9 mouse cellular contexts compared by ENCODE assay signal in the genomic region with DNA sequence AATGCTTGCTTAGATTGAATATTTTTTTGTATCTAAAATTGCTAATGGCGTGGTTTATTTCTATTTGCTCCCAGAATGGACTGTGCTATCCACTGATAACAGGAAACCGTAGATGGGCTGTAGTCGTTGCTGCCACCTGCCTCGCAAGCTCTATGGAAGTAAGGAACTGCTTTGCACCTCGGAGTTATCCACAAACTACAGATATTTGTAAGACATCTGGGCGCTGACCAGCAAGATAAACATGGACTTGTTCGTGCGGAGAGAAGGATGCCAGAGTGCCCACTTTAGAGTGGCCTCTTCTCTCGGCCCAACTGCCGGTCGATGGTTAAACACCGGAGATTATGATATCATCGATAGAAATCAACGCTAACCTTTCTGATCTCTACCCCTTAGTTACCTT. TPM values are rescaled to one million over a fixed set of nuclear protein-coding genes. Genes with fewer than 3 reads are reported as not detected.
DNase-seq lines count a peak whose midpoint lies in the region; ATAC-seq and TF ChIP-seq lines count a peak whose summit lies in the region.
"Had no signal": no experiment of that assay in that cellular context is flagged by ENCODE, and none has a peak within 500 bp of the region (broad histone marks: within the 10 kb centered on the region; RNA-seq: fewer than 3 reads in every experiment).

No protein-coding gene starts in this region.

- no peaks in the 10 kb centered on the region for H3K36me3 ChIP-seq in heart, embryonic 14.5 days (ENCODE audit: control insufficient read depth, insufficient read depth, low read length)
- H3K36me3 ChIP-seq in hindbrain, embryonic 11.5 days (ENCODE audit: control insufficient read depth, insufficient read depth, low read length), result no peaks in the 10 kb centered on the region
- H3K36me3 ChIP-seq in midbrain, embryonic 11.5 days (ENCODE audit: control insufficient read depth, insufficient read depth, low read length), result no peaks in the 10 kb centered on the region
- no peaks in the 10 kb centered on the region for H3K36me3 ChIP-seq in thymus, adult 2 months (ENCODE audit: control insufficient read depth, insufficient read depth, low read length)
- H3K36me3 ChIP-seq: G1E had no signal

- peak overlapping the region; percentile 81 for H3K4me2 ChIP-seq in heart, embryonic 14.5 days (ENCODE audit: low read length)
- peak overlapping the region; percentile 68 for H3K4me2 ChIP-seq in hindbrain, embryonic 11.5 days (replicated peaks; ENCODE audit: low read depth, low read length)
- H3K4me2 ChIP-seq in midbrain, embryonic 11.5 days, result peak overlapping the region; percentile 76

- no peak for DNase-seq in heart, postnatal 25 days (ENCODE audit: low spot score)
- DNase-seq in hindbrain, embryonic 11.5 days (ENCODE audit: low spot score), result no peak
- no peak for DNase-seq in midbrain, embryonic 11.5 days (ENCODE audit: low spot score, missing footprints)
- no peak for DNase-seq in thymus, adult 2 months
- DNase-seq in left cerebral cortex, postnatal 4 days, result no peak
- DNase-seq in frontal cortex, postnatal 25 days (ENCODE audit: low spot score in 2 of 2), result no peak

- intact Hi-C loops in heart, postnatal 25 days (cut with DNase I), result loop anchor here (5.0 kb wide), 1 partner anchor 64 kb away; no protein-coding TSS in a partner anchor
- intact Hi-C loops in left cerebral cortex, postnatal 4 days (cut with DNase I), result loop anchor here (5.0 kb wide), 1 partner anchor 521 kb away; no protein-coding TSS in a partner anchor

- no peaks in the 10 kb centered on the region for H3K9me3 ChIP-seq in heart, embryonic 14.5 days (ENCODE audit: control insufficient read depth, low read length)
- no peaks in the 10 kb centered on the region for H3K9me3 ChIP-seq in hindbrain, embryonic 11.5 days (ENCODE audit: control insufficient read depth, low read length)
- no peaks in the 10 kb centered on the region for H3K9me3 ChIP-seq in midbrain, embryonic 11.5 days (ENCODE audit: control insufficient read depth, low read length)

- H3K4me1 ChIP-seq in heart, embryonic 14.5 days (ENCODE audit: control insufficient read depth in 2 of 2, insufficient read depth in 2 of 2, low read length in 2 of 2), result no peaks in the 10 kb centered on the region; a peak in 1 of 4 replicates
- H3K4me1 ChIP-seq in brown adipose tissue, adult 24 weeks (ENCODE audit: control insufficient read depth, insufficient read depth, insufficient read length, low read length), result no peaks in the 10 kb centered on the region
- H3K4me1 ChIP-seq in hindbrain, embryonic 11.5 days (replicated peaks; ENCODE audit: control insufficient read depth, insufficient read depth, low read length), result peaks cover 8% of the 10 kb centered on the region
- peaks cover 10% of the 10 kb centered on the region; the same call in 1 of the 2 replicates for H3K4me1 ChIP-seq in midbrain, embryonic 11.5 days (ENCODE audit: control insufficient read depth, insufficient read depth, low read length)
- H3K4me1 ChIP-seq in thymus, adult 2 months (replicated peaks; ENCODE audit: control insufficient read depth, insufficient read depth, low read length), result no peaks in the 10 kb centered on the region

- ATAC-seq in heart, embryonic 14.5 days (ENCODE audit: insufficient number of reproducible peaks, insufficient read depth, low FRiP score, low read depth), result no peak
- peak; percentile 20; the same call in 1 of the 2 replicates for ATAC-seq in hindbrain, embryonic 11.5 days (ENCODE audit: low FRiP score)
- peak; percentile 22; the same call in 1 of the 2 replicates for ATAC-seq in midbrain, embryonic 11.5 days (ENCODE audit: low FRiP score)

- no peak for TF ChIP-seq CTCF in thymus, adult 2 months (IDR thresholded peaks at IDR 0.05; ENCODE audit: borderline replicate concordance, control insufficient read depth, extremely low read depth, insufficient read depth, low read length, poor library complexity)

- no peak overlapping the region for H3K9ac ChIP-seq in heart, embryonic 14.5 days (ENCODE audit: low read length)
- no peak overlapping the region for H3K9ac ChIP-seq in hindbrain, embryonic 11.5 days (ENCODE audit: low read depth, low read length)
- no peak overlapping the region for H3K9ac ChIP-seq in midbrain, embryonic 11.5 days (ENCODE audit: low read length)

- TF ChIP-seq POLR2A in thymus, adult 2 months (IDR thresholded peaks at IDR 0.05; ENCODE audit: control insufficient read depth, extremely low read depth, insufficient read depth, low read length, poor library complexity), result no peak

- H3K27ac ChIP-seq in heart, embryonic 14.5 days (replicated peaks in 1 of 2; ENCODE audit: control insufficient read depth in 1 of 2, insufficient read depth in 1 of 2, low read depth in 2 of 2, low read length in 2 of 2), result no peak overlapping the region
- H3K27ac ChIP-seq in brown adipose tissue, adult 24 weeks (replicated peaks; ENCODE audit: low read depth, low read length), result peak overlapping the region; percentile 30; the same call in 1 of the 2 replicates
- H3K27ac ChIP-seq in hindbrain, embryonic 11.5 days (ENCODE audit: low read depth, low read length), result no peak overlapping the region
- no peak overlapping the region for H3K27ac ChIP-seq in midbrain, embryonic 11.5 days (ENCODE audit: low read depth, low read length)
- H3K27ac ChIP-seq in thymus, adult 2 months (ENCODE audit: control insufficient read depth, insufficient read depth, low read length), result no peak overlapping the region

- under 1% methylated on average over 14 of the region's 14 CpGs for WGBS in heart, embryonic 14.5 days
- WGBS in hindbrain, embryonic 11.5 days, result under 1% methylated on average over 14 of the region's 14 CpGs
- under 1% methylated on average over 14 of the region's 14 CpGs for WGBS in midbrain, embryonic 11.5 days
- WGBS in thymus, adult 2 months, result 4% methylated on average over 14 of the region's 14 CpGs

- H3K4me3 ChIP-seq in heart, embryonic 14.5 days (ENCODE audit: control insufficient read depth in 1 of 2, insufficient read depth in 1 of 2, low read depth in 1 of 2, low read length in 2 of 2), result peak overlapping the region; percentile 52 to 53
- H3K4me3 ChIP-seq in brown adipose tissue, adult 24 weeks (ENCODE audit: insufficient read depth, low read depth, low read length), result peak overlapping the region; percentile 53
- H3K4me3 ChIP-seq in hindbrain, embryonic 11.5 days (ENCODE audit: low read depth, low read length), result peak overlapping the region; percentile 19; the same call in 1 of the 2 replicates
- H3K4me3 ChIP-seq in midbrain, embryonic 11.5 days (ENCODE audit: low read depth, low read length), result peak overlapping the region; percentile 37
- no peak overlapping the region for H3K4me3 ChIP-seq in thymus, adult 2 months (ENCODE audit: control insufficient read depth, insufficient read depth, low read length)

- H3K27me3 ChIP-seq in heart, embryonic 14.5 days (ENCODE audit: control insufficient read depth, insufficient read depth, low read length), result peaks cover 100% of the 10 kb centered on the region
- peaks cover 87% of the 10 kb centered on the region for H3K27me3 ChIP-seq in hindbrain, embryonic 11.5 days (ENCODE audit: control insufficient read depth, insufficient read depth, low read length)
- H3K27me3 ChIP-seq in midbrain, embryonic 11.5 days (ENCODE audit: control insufficient read depth, insufficient read depth, low read length), result peaks cover 96% of the 10 kb centered on the region
- H3K27me3 ChIP-seq in thymus, adult 2 months (ENCODE audit: control insufficient read depth, insufficient read depth, low read length), result peaks cover 17% of the 10 kb centered on the region

RNA-seq across cellular contexts. Expression of a gene that starts 0.5 kb away (rescaled TPM):
- 0.13 and 0.59 TPM in 2 replicates for polyA plus RNA-seq in heart, embryonic 14.5 days (2014; fragmentation: Nextera tagmentation; extraction: Ambion mirVana)
- under 1 TPM; 0.14 to 0.18 TPM for total RNA-seq in heart, postnatal 25 days (2021)
- polyA plus RNA-seq in brown adipose tissue, adult 24 weeks (2012; ENCODE audit: insufficient read depth, insufficient read length, missing spikeins), result 13.5 and 19.3 TPM in 2 replicates
- polyA plus RNA-seq in hindbrain, embryonic 11.5 days (2014; fragmentation: Nextera tagmentation; extraction: Ambion mirVana), result 3.0 and 3.4 TPM in 2 replicates
- polyA plus RNA-seq in midbrain, embryonic 11.5 days (2014; fragmentation: Nextera tagmentation; extraction: Ambion mirVana), result 0.20 TPM in 1 of 2 replicates, not detected in the other
- polyA plus RNA-seq in thymus, adult 2 months (2012; rRNA removed), result 14.2 and 15.0 TPM in 2 replicates
- total RNA-seq in left cerebral cortex, postnatal 4 days (2021), result 1 to 10 TPM; 1.7 to 3.3 TPM
- total RNA-seq: G1E had no signal
- polyA plus RNA-seq: G1E had no signal
